Mouse (Mus musculus): ENCODE results near the gene Cggbp1.

The Cggbp1 gene

GRCm38 (mm10) chr16:64873416-64874305 lies 21.9 kb downstream of the Cggbp1 start:
- peak; percentile 80 for DNase-seq (ENCODE audit: low spot score)

GRCm38 (mm10) chr16:64875384-64875783 lies 23.6 kb downstream of the Cggbp1 start:
- no peak for DNase-seq (ENCODE audit: low spot score)

- no peak for DNase-seq (ENCODE audit: low spot score)
Measured at GRCm38 (mm10) chr16:64875822-64876221, 24.0 kb downstream of the Cggbp1 start.

GRCm38 (mm10) chr16:64876631-64877265 lies 25.0 kb downstream of the Cggbp1 start:
- DNase-seq (ENCODE audit: low spot score) = no peak

- DNase-seq (ENCODE audit: low spot score) = no peak
Measured at GRCm38 (mm10) chr16:64877314-64877713, 25.5 kb downstream of the Cggbp1 start.

GRCm38 (mm10) chr16:64878611-64879132 lies 26.9 kb downstream of the Cggbp1 start:
- no peak for DNase-seq (ENCODE audit: low spot score)

GRCm38 (mm10) chr16:64879735-64880134 lies 27.9 kb downstream of the Cggbp1 start:
- no peak for DNase-seq (ENCODE audit: low spot score)

- no peak for DNase-seq (ENCODE audit: low spot score)
Measured at GRCm38 (mm10) chr16:64880986-64881385, 29.2 kb downstream of the Cggbp1 start.

- DNase-seq (ENCODE audit: low spot score) = no peak
Measured at GRCm38 (mm10) chr16:64881442-64881841, 29.6 kb downstream of the Cggbp1 start.

GRCm38 (mm10) chr16:64883896-64884295 lies 32.1 kb downstream of the Cggbp1 start:
- no peak for DNase-seq (ENCODE audit: low spot score)

- no peak for DNase-seq (ENCODE audit: low spot score)
Measured at GRCm38 (mm10) chr16:64884420-64884838, 32.6 kb downstream of the Cggbp1 start.

GRCm38 (mm10) chr16:64885142-64885541 lies 33.3 kb downstream of the Cggbp1 start:
- DNase-seq (ENCODE audit: low spot score) = no peak

GRCm38 (mm10) chr16:64885547-64885946 lies 33.8 kb downstream of the Cggbp1 start:
- no peak for DNase-seq (ENCODE audit: low spot score)

GRCm38 (mm10) chr16:64889496-64889895 lies 37.7 kb downstream of the Cggbp1 start:
- DNase-seq (ENCODE audit: low spot score) = no peak

GRCm38 (mm10) chr16:64899084-64899483 lies 47.3 kb downstream of the Cggbp1 start:
- peak; percentile 36 for DNase-seq (ENCODE audit: low spot score)

GRCm38 (mm10) chr16:64903328-64903727 lies 51.5 kb downstream of the Cggbp1 start:
- DNase-seq (ENCODE audit: low spot score) = no peak

GRCm38 (mm10) chr16:64907112-64907511 lies 55.3 kb downstream of the Cggbp1 start:
- peak; percentile 14 for DNase-seq (ENCODE audit: low spot score)

GRCm38 (mm10) chr16:64908747-64909146 lies 57.0 kb downstream of the Cggbp1 start:
- DNase-seq (ENCODE audit: low spot score) = no peak
